In genomic region chr19:5389647-5390046, GRCm38 (mm10) we compare ENCODE assay signal across 8 mouse cellular contexts. TPM values are rescaled to one million over a fixed set of nuclear protein-coding genes. Genes with fewer than 3 reads are reported as not detected.
DNase-seq lines count a peak whose midpoint lies in the region; ATAC-seq and TF ChIP-seq lines count a peak whose summit lies in the region.

No protein-coding gene starts in this region.

- peak overlapping the region; percentile 81 for H3K4me2 ChIP-seq in forebrain, postnatal 0 days (ENCODE audit: low read depth)

- no peaks in the 10 kb centered on the region for H3K9me3 ChIP-seq in forebrain, postnatal 0 days (ENCODE audit: low read length)

- no peak overlapping the region for H3K27ac ChIP-seq in forebrain, postnatal 0 days (ENCODE audit: low read depth, low read length)

- H3K4me1 ChIP-seq in forebrain, postnatal 0 days (ENCODE audit: insufficient read depth): peaks cover 19% of the 10 kb centered on the region

- no peak for TF ChIP-seq CTCF in forebrain, postnatal 0 days (IDR thresholded peaks at IDR 0.05; ENCODE audit: low read depth)

- ATAC-seq in forebrain, postnatal 0 days: no peak

- WGBS in forebrain, postnatal 0 days: 63% methylated on average over 12 of the region's 12 CpGs

- H3K36me3 ChIP-seq in forebrain, postnatal 0 days (ENCODE audit: insufficient read depth): 0 out of 2 replicates have a peak, but pooled peaks cover 7% of the 10 kb centered on the region

- H3K4me3 ChIP-seq in forebrain, postnatal 0 days (ENCODE audit: low read depth, low read length): peak overlapping the region; percentile 99; the same call in 1 of the 2 replicates

- DNase-seq in CD8-positive naive resting alpha-beta T cell, adult 2 months (ENCODE audit: low read depth in 2 of 2, low spot score in 2 of 2): peak; percentile 70 to 81
- peak; percentile 61 for DNase-seq in ZHBTc4 (ENCODE audit: low read depth, low spot score)
- no peak for DNase-seq in forebrain, postnatal 0 days
- DNase-seq in kidney, adult 9 months: peak; percentile 37
- DNase-seq in lung, postnatal 14 days: peak; percentile 43
- peak; percentile 48 to 54 for DNase-seq in spleen, postnatal 14 days (ENCODE audit: low spot score in 2 of 2)
- DNase-seq in retina, embryonic 14.5 days (ENCODE audit: low spot score): no peak
- no peak for DNase-seq in layer of hippocampus, postnatal 25 days (ENCODE audit: extremely low spot score in 1 of 2, low spot score in 1 of 2)

- H3K9ac ChIP-seq in forebrain, postnatal 0 days: no peak overlapping the region

- no peaks in the 10 kb centered on the region for H3K27me3 ChIP-seq in forebrain, postnatal 0 days (ENCODE audit: insufficient read depth, low read length)

RNA-seq across cellular contexts. Expression of gene Sart1, which starts 1.1 kb away (rescaled TPM):
- total RNA-seq in forebrain, postnatal 0 days (2014; rRNA removed): 49.2 and 55.1 TPM in 2 replicates
- 38.8 and 53.5 TPM in 2 replicates for polyA plus RNA-seq in forebrain, postnatal 0 days (2015; fragmentation: Nextera tagmentation; extraction: Ambion mirVana)
- 10 to 100 TPM; 83.7 to 99.3 TPM for total RNA-seq in layer of hippocampus, postnatal 25 days (2021)

RNA-seq across cellular contexts. Expression of gene Tsga10ip, which starts 12.7 kb away (rescaled TPM):
- 0.43 TPM in 1 of 2 replicates, not detected in the other for total RNA-seq in forebrain, postnatal 0 days (2014; rRNA removed)
- 0.08 and 0.13 TPM in 2 replicates for polyA plus RNA-seq in forebrain, postnatal 0 days (2015; fragmentation: Nextera tagmentation; extraction: Ambion mirVana)
- total RNA-seq in layer of hippocampus, postnatal 25 days (2021): not detected

RNA-seq across cellular contexts. Expression of gene Banf1, which starts 22.7 kb away (rescaled TPM):
- 72.5 and 93.5 TPM in 2 replicates for total RNA-seq in forebrain, postnatal 0 days (2014; rRNA removed)
- polyA plus RNA-seq in forebrain, postnatal 0 days (2015; fragmentation: Nextera tagmentation; extraction: Ambion mirVana): 379 and 481 TPM in 2 replicates
- total RNA-seq in layer of hippocampus, postnatal 25 days (2021): 10 to 100 TPM; 85.3 to 93.2 TPM

RNA-seq across cellular contexts. Expression of gene Eif1ad, which starts 23.1 kb away (rescaled TPM):
- 31.4 and 34.7 TPM in 2 replicates for total RNA-seq in forebrain, postnatal 0 days (2014; rRNA removed)
- 38.4 and 45.3 TPM in 2 replicates for polyA plus RNA-seq in forebrain, postnatal 0 days (2015; fragmentation: Nextera tagmentation; extraction: Ambion mirVana)
- 10 to 100 TPM; 19.5 to 23.7 TPM for total RNA-seq in layer of hippocampus, postnatal 25 days (2021)

RNA-seq across cellular contexts. Expression of gene Drap1, which starts 35.1 kb away (rescaled TPM):
- total RNA-seq in forebrain, postnatal 0 days (2014; rRNA removed): 171 and 202 TPM in 2 replicates
- 353 and 391 TPM in 2 replicates for polyA plus RNA-seq in forebrain, postnatal 0 days (2015; fragmentation: Nextera tagmentation; extraction: Ambion mirVana)
- total RNA-seq in layer of hippocampus, postnatal 25 days (2021): 100 to 1,000 TPM; 278 to 311 TPM

Comparison
In these comparisons a context has a peak if more than half of its experiments do, and no peak if none do; other contexts are left out.
1. DNase-seq: peak in CD8-positive naive resting alpha-beta T cell, adult 2 months (2 of 2), ZHBTc4 (single experiment), kidney, adult 9 months (single experiment), lung, postnatal 14 days (single experiment) and spleen, postnatal 14 days (2 of 2); none in forebrain, postnatal 0 days (single experiment), retina, embryonic 14.5 days (single experiment) and layer of hippocampus, postnatal 25 days (0 of 2).